In the genomic region with DNA sequence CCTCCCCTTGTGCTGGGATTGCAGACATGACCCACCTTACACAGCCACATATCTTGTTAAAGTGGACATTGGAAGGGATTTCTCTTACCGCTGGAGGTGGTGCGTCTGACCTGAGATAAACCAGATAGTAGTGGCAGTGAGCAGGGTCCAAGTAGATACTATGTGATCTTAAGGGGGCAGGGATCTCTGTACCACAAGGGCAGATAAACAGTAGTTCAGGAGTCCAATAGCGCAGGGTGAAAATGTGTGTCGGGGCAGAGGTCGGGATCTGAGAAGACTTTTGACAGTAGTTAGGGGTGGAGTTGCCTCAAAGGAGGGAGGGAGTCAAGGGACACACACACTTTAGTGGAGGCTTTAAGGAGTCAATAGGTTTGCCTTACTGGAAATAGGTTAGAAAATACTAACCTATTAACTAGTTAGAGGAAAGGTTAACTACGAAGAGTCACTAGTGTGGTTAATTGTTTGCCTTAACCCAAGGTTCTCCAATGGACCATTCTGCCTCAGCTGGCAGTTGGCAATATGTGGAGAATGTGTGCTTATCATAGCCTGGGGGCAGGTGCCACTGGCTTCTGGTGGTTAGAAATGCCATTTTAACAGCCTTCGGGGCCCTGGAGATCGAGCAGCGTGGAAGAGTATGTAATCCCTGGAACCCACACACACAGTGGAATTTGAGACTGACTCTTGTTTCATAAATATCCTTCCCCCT, we compare ENCODE assay signal across 13 mouse cellular contexts. TPM values are rescaled to one million over a fixed set of nuclear protein-coding genes. Genes with fewer than 3 reads are reported as not detected.
DNase-seq lines count a peak whose midpoint lies in the region; ATAC-seq and TF ChIP-seq lines count a peak whose summit lies in the region.
"Had no signal": no experiment of that assay in that cellular context is flagged by ENCODE, and none has a peak within 500 bp of the region (broad histone marks: within the 10 kb centered on the region; RNA-seq: fewer than 3 reads in every experiment).

No protein-coding gene starts in this region.

- no peak for TF ChIP-seq EP300 in lung, postnatal 0 days (IDR thresholded peaks at IDR 0.05)

- H3K9ac ChIP-seq in lung, postnatal 0 days (replicated peaks; ENCODE audit: low read depth): no peak overlapping the region
- no peak overlapping the region for H3K9ac ChIP-seq in intestine, embryonic 16.5 days (ENCODE audit: low read depth, low read length)
- no peak overlapping the region for H3K9ac ChIP-seq in liver, embryonic 11.5 days (ENCODE audit: low read depth, low read length)
- no peak overlapping the region for H3K9ac ChIP-seq in hindbrain, embryonic 12.5 days
- H3K9ac ChIP-seq: hindbrain, embryonic 14.5 days had no signal

- ATAC-seq in lung, postnatal 0 days: no peak
- peak; percentile 39 for ATAC-seq in intestine, embryonic 16.5 days
- ATAC-seq in liver, embryonic 11.5 days (replicated peaks; ENCODE audit: low FRiP score): peak; percentile 18; the same call in 1 of the 2 replicates
- no peak for ATAC-seq in hindbrain, embryonic 12.5 days (ENCODE audit: low FRiP score)

- H3K27ac ChIP-seq in lung, postnatal 0 days (ENCODE audit: low read length): peak overlapping the region; percentile 27; the same call in 1 of the 2 replicates
- H3K27ac ChIP-seq in intestine, embryonic 16.5 days (ENCODE audit: low read length): peak overlapping the region; percentile 23
- H3K27ac ChIP-seq in liver, embryonic 11.5 days (ENCODE audit: low read depth, low read length): no peak overlapping the region
- H3K27ac ChIP-seq in hindbrain, embryonic 12.5 days: no peak overlapping the region
- H3K27ac ChIP-seq: hindbrain, embryonic 14.5 days had no signal

- H3K4me3 ChIP-seq in lung, postnatal 0 days (ENCODE audit: low read depth, low read length): no peak overlapping the region
- H3K4me3 ChIP-seq in intestine, embryonic 16.5 days (ENCODE audit: low read length): no peak overlapping the region
- no peak overlapping the region for H3K4me3 ChIP-seq in liver, embryonic 11.5 days (ENCODE audit: low read depth, low read length)
- H3K4me3 ChIP-seq in hindbrain, embryonic 12.5 days: no peak overlapping the region

- DNase-seq in lung, postnatal 0 days (ENCODE audit: low spot score): no peak
- DNase-seq in lung, adult 18-20 months: no peak
- DNase-seq in liver, embryonic 11.5 days (ENCODE audit: low spot score): no peak
- DNase-seq in yolk sac, embryonic 10.5 days (ENCODE audit: low spot score): peak; percentile 84
- no peak for DNase-seq in adrenal gland, postnatal 25 days
- no peak for DNase-seq in B cell, adult 2 months
- DNase-seq: cerebellum, postnatal 10 days; gastrocnemius, postnatal 10 days; thymus, postnatal 25 days had no signal

- peaks cover 7% of the 10 kb centered on the region; the same call in 1 of the 2 replicates for H3K4me1 ChIP-seq in lung, postnatal 0 days (ENCODE audit: insufficient read depth, low read depth, low read length)
- H3K4me1 ChIP-seq in intestine, embryonic 16.5 days (ENCODE audit: control insufficient read depth, insufficient read depth, low read length): peaks cover 23% of the 10 kb centered on the region
- H3K4me1 ChIP-seq in liver, embryonic 11.5 days (replicated peaks; ENCODE audit: control insufficient read depth, insufficient read depth, low read length): peaks cover 38% of the 10 kb centered on the region
- peaks cover 48% of the 10 kb centered on the region for H3K4me1 ChIP-seq in hindbrain, embryonic 12.5 days

- H3K27me3 ChIP-seq in lung, postnatal 0 days (replicated peaks; ENCODE audit: insufficient read depth, low read length): no peaks in the 10 kb centered on the region
- H3K27me3 ChIP-seq in intestine, embryonic 16.5 days (replicated peaks; ENCODE audit: control insufficient read depth, insufficient read depth, low read length): 0 out of 2 replicates have a peak, but pooled peaks cover 3% of the 10 kb centered on the region
- H3K27me3 ChIP-seq in liver, embryonic 11.5 days (replicated peaks; ENCODE audit: control insufficient read depth, insufficient read depth, low read length): no peaks in the 10 kb centered on the region
- peaks cover 3% of the 10 kb centered on the region; the same call in 1 of the 2 replicates for H3K27me3 ChIP-seq in hindbrain, embryonic 12.5 days

- H3K4me2 ChIP-seq in lung, postnatal 0 days (replicated peaks; ENCODE audit: low read depth, low read length): 0 out of 2 replicates have a peak overlapping the region, but pooled peaks have one; percentile 11
- H3K4me2 ChIP-seq in intestine, embryonic 16.5 days (ENCODE audit: low read depth, low read length): peak overlapping the region; percentile 33
- peak overlapping the region; percentile 0; the same call in 1 of the 2 replicates for H3K4me2 ChIP-seq in liver, embryonic 11.5 days
- no peak overlapping the region for H3K4me2 ChIP-seq in hindbrain, embryonic 12.5 days (replicated peaks)
- H3K4me2 ChIP-seq: midbrain, embryonic 11.5 days had no signal

- 74% methylated on average over 9 of the region's 9 CpGs for WGBS in lung, postnatal 0 days
- 72% methylated on average over 9 of the region's 9 CpGs for WGBS in intestine, embryonic 16.5 days
- WGBS in liver, embryonic 11.5 days: 49% methylated on average over 9 of the region's 9 CpGs
- WGBS in hindbrain, embryonic 12.5 days: 84% methylated on average over 9 of the region's 9 CpGs

- no peaks in the 10 kb centered on the region for H3K9me3 ChIP-seq in lung, postnatal 0 days (ENCODE audit: low read length)
- H3K9me3 ChIP-seq in intestine, embryonic 16.5 days (ENCODE audit: control insufficient read depth, low read length): no peaks in the 10 kb centered on the region
- no peaks in the 10 kb centered on the region for H3K9me3 ChIP-seq in liver, embryonic 11.5 days (ENCODE audit: control insufficient read depth, low read length)
- H3K9me3 ChIP-seq in hindbrain, embryonic 12.5 days (replicated peaks): no peaks in the 10 kb centered on the region

- H3K36me3 ChIP-seq in lung, postnatal 0 days (ENCODE audit: insufficient read depth, low read length): no peaks in the 10 kb centered on the region
- no peaks in the 10 kb centered on the region for H3K36me3 ChIP-seq in intestine, embryonic 16.5 days (ENCODE audit: control insufficient read depth, insufficient read depth, low read length)
- no peaks in the 10 kb centered on the region for H3K36me3 ChIP-seq in liver, embryonic 11.5 days (ENCODE audit: control insufficient read depth, insufficient read depth, low read length)
- peaks cover 5% of the 10 kb centered on the region; the same call in 1 of the 2 replicates for H3K36me3 ChIP-seq in hindbrain, embryonic 12.5 days

- no peak for TF ChIP-seq CTCF in lung, postnatal 0 days (IDR thresholded peaks at IDR 0.05)

RNA-seq across cellular contexts. Expression of a gene that starts 3.0 kb away (rescaled TPM):
- polyA plus RNA-seq in lung, postnatal 0 days (2015; fragmentation: Nextera tagmentation; extraction: Ambion mirVana): 20.5 and 23.2 TPM in 2 replicates
- polyA plus RNA-seq in intestine, embryonic 16.5 days (2015; fragmentation: Nextera tagmentation; extraction: Ambion mirVana): 8.9 and 10.9 TPM in 2 replicates
- polyA plus RNA-seq in liver, embryonic 11.5 days (2014; fragmentation: Nextera tagmentation; extraction: Ambion mirVana): 18.0 and 21.4 TPM in 2 replicates
- total RNA-seq in adrenal gland, postnatal 25 days (2021): 99.7 and 124 TPM in 2 replicates
- polyA plus RNA-seq in hindbrain, embryonic 12.5 days (2016; fragmentation: Nextera tagmentation; extraction: Ambion mirVana): 35.0 and 35.9 TPM in 2 replicates

Comparison
In these comparisons a context has a peak if more than half of its experiments do, and no peak if none do; other contexts are left out.
1. ATAC-seq: peak in intestine, embryonic 16.5 days (single experiment) and liver, embryonic 11.5 days (single experiment); none in lung, postnatal 0 days (single experiment) and hindbrain, embryonic 12.5 days (single experiment).
2. H3K27ac ChIP-seq: peak in lung, postnatal 0 days (single experiment) and intestine, embryonic 16.5 days (single experiment); none in liver, embryonic 11.5 days (single experiment) and hindbrain, embryonic 12.5 days (single experiment).